Mouse (Mus musculus) adrenal gland, postnatal 25 days (tissue): ENCODE results near the gene Rag1. TPM values are rescaled to one million over a fixed set of nuclear protein-coding genes. Genes with fewer than 3 reads are reported as not detected.
A peak's percentile ranks its signal among the peaks of the same experiment; 100 is the strongest.

Experiments used
- DNase-seq: peaks from one replicate; pipeline ENCODE4 v3.0.0; 2021; ENCODE audit warnings: mixed read lengths
- total RNA-seq: library from RNA; stranded (reverse); gene quantifications from 2 replicates; pipeline ENCODE4 v1.2.3, GENCODE M21; 2021

Gene Rag1
- total RNA-seq, 1 experiment from 2014 or later, result not detected

- DNase-seq, result no peak
These were observed 10.1 kb downstream of the Rag1 start for GRCm38 (mm10) chr2:101638979-101639839.

GRCm38 (mm10) chr2:101628297-101629236, 20.7 kb downstream of the Rag1 start:
- peak; percentile 48 for DNase-seq

DNA sequence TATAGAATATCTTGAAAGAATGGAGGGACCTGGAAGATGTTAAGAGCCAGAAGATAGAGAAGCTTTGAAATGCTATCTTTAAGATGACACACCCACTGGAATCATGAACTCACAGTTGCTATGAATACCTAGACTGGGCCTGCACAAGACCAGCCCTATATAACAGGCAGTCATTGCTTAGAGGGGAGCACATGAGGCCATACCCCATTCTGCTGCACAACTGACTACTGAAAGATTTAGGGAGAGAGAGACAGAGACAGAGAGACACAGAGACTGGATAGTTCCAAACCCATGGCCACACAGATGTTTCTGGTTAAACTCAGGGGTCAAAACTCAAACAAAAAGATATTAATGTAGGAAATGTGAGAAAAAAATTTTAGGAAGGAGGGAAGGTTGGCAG, 22.1 kb downstream of the Rag1 start:
- DNase-seq, result no peak

- DNase-seq, result no peak
These were observed 24.8 kb downstream of the Rag1 start, which contains the start of gene Rag2 for GRCm38 (mm10) chr2:101624526-101624925. Gene Rag2 (plus strand): TSS chr2:101624718.

DNA sequence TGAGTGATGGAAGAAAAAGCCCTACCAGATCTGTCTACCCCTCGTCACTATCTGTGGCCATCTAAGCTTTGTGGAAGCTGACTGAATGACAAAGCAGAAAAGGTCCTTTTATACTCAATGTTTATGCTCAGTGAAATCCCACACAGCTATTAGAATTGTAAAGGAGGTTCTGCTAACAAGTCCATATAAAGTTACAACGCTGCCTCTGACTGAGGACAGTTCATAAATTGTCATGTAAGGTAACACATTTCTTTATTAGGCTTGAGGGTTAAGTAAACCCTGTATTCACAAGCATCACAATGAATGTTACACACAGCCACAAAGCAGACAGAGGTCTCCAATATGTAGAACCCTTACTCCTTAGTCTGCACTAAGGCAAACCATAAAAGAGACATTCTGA, 25.3 kb downstream of the Rag1 start:
- no peak for DNase-seq

DNA sequence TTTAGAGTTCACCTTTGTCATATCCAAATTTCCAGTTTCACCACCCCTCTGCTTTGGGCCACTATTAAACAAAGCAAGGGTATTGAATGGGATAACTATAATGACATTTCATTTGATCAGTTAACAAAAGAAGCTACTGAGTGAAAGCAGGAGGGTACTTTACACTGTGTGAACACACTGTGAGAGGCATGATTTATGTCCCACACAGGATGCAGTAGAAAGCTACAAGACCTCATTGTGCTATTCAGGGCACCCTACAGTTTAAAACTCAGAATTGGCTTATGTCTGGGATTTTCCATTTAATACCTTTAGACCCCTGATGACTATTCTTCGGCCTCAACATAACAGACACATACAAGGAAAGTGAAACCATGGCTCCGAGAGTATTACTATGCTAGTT, 26.3 kb downstream of the Rag1 start:
- DNase-seq, result no peak

DNA sequence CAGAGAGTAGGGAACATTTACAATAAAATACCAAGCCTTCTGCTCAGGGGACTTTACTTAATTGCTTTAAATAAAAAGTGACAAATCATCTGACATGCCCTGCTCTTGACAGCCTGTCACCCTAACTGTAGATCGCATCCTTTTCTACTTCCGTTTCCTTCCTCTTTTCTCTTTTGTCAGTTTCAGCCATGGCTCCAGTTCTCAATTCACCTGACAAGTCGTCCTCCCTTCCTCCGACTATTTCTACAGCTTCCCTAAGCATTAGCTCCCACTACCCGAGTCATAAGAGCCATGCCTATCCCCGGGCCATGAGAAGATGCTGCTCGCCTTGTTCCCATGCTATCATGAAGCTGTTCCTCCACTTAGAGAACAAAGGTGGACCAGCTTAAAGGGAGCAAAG, 27.7 kb downstream of the Rag1 start:
- no peak for DNase-seq

DNA sequence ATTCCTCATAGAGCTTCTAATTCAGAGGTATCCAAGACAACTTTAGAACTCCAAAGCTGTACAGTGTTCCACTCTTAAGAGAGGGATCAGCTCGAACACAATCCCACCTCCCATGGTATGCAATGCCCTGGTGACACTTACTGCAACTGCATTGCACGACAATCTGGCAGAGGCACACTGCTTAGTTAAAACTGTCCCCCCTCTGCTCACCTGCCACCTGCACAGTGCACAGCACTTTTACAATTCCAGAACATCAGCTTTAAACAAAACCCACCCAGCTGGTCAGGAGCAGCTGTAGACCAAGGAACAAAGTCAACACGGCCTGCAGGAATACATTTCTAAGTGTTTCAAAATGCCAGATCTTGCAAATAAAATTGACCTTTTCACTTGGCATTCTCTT, 28.4 kb downstream of the Rag1 start:
- DNase-seq, result no peak

DNA sequence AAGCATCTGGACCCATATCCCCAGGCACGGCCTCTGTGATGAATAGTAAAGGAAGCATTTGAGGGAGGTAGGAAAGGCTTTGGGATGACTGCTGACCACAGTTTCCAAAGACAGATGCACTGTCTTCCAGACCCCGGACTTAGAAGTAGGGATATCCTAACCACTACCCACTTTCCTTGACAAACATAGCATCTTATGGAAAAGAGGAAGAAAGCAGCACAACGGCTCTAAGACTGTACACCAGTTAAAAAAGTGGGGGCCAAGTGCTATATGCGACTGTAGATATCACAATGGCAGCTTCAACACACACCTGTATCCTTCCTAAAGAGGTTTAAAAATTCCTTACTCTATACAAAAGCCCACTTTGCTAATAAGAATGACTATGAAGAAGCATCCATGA, 30.9 kb downstream of the Rag1 start:
- DNase-seq, result no peak

DNA sequence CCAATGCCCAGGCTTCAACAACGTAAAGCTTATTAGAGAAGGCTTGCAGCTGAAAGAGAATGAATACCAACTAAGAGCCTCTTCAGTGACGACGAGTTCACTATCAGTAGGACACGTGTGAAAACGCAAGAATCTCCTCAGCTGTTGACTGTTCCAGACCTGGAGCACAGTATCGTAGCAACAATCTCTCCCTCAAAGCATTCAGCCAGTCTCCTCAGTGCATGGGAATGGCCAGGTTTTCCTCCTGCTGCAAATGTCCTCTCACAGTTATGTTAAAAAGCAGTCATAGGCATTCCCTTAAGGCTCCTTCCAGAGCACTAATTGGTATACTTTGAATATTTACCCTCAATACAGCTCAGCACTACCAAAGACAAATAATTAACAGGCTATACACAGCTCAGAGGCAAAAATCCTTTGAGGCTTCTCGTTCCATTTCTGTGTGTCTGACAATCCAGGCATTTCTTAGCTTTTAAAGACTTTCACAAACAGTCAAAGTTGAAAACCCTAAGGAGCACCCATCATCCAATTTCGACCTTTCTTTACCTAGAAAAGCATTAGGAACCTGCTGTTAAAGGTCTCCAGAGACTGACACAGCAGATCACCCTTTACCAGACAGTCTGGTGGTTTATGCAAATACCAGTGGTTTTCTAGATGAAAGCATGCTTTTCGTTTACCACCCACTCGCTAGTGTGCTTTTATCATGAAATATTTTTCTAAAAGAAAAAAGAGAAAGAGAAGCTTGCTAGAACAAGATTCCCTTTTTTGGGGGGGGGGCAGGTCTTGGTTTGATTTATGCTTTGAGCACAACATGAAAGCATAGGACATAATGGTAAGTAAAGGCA, 33.6 kb downstream of the Rag1 start:
- DNase-seq, result no peak

DNA sequence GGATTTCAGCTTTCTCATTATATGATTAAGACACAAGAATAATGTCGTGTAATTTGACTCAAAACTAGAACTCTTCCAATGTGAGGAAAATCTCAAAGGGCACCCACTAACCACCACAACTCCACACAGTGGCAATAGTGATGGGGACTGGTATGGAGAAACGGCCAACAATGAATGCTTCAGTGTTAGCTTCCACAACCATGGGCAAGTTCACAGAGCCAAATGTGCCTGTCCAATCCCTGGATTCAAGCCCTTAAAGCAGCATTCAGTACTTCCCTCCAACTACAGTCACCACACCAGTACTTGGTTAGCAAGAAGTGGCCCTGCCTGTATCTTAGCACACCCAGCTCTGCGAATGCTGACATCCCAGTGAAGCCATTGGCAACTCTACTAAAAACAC, 38.4 kb downstream of the Rag1 start:
- DNase-seq, result no peak

- no peak for DNase-seq
These were observed 40.9 kb downstream of the Rag1 start for GRCm38 (mm10) chr2:101608232-101608894.

GRCm38 (mm10) chr2:101603099-101603498, 46.2 kb downstream of the Rag1 start:
- no peak for DNase-seq

DNA sequence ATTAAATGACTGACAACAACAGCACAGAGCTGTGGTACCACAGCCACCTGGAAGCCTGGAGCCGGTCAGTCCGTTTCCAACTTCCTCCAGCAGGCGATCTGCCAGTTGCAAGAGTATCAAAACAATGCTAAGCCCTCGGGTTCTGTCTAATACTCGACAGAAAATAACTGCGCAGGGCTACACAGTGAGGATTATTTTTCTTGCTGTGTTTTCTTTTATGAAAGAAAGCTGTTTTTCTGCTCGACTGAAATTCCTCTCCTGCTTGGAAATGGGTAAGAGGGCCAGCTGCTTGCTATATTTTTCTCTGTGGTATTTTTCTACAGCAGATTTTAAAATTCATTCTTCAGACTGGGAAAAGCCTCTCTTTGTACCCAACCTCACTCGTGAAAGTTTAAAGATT, 48.6 kb downstream of the Rag1 start:
- DNase-seq, result peak; percentile 21

- no peak for DNase-seq
These were observed 50.8 kb downstream of the Rag1 start for GRCm38 (mm10) chr2:101598190-101599181.

- no peak for DNase-seq
These were observed 52.1 kb downstream of the Rag1 start for GRCm38 (mm10) chr2:101597186-101597585.

- DNase-seq, result no peak
These were observed 54.6 kb downstream of the Rag1 start for GRCm38 (mm10) chr2:101594681-101595080.

DNA sequence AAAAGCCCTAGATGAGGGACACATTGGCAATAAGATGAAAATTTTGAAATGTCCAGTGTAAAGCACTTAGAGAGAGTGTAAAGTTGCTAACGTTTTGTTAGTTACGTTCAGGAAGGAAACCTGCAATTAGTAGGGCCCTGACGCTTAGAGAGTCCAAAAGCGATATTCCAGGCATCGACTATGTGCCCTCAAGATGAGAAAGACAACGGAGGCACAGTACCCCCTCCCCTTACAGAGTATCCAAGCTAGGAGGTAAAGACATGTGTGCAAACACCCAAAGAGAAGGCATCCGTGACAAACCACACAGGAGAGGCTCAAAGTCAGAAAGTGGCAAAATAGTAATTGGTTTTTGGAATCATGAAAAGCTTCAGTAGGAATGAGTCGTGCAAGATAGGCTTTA, 56.4 kb downstream of the Rag1 start:
- no peak for DNase-seq

DNA sequence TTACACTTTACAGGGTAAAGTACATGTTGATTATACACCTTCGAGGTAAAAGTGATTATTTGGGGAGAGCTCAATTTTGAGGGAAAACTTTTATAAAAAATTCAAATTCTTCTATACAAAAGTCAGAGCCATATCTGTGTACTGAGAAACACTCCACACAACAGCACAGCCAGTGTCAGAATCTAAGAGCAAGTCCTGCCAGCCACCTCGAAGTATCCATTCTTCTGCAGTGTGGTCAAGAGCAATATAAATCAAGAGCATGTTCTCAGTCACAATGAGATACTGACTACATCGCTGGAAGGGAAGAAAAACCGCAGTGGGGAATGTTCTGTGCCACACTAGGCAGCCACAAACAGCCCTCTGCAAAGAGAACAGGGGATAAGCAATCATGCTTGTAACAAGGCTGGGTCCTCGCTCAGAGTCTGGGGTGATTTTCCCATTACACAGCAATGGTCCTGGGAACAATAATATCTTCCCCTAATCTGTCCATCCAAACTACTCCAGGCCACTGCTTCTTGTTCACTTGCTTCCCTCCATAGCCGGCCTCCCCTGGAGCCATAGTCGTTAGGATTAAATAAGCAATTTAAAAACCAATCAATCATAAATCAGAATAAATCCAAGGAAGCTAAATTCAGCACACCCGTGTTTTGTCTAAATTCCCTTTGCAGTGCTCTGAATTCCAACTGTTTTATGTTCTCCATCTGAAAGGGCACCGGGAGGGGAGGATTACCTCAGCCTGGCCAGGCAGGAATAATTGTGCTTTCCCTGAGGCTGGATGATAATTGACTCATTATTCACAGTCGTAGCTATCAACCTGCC, 57.1 kb downstream of the Rag1 start:
- no peak for DNase-seq
